Mouse (Mus musculus) left cerebral cortex, postnatal 10 days (tissue): Measurements from ENCODE around the gene Olfr229. TPM values are rescaled to one million over a fixed set of nuclear protein-coding genes. Genes with fewer than 3 reads are reported as not detected.
"Not testable (repeated sequence)": the region's sequence is repeated elsewhere in the genome, so short reads cannot be mapped to it uniquely, and the experiment has no call there.

ENCODE experiments used
- DNase-seq, 2 experiments: peaks; one replicate each; pipeline ENCODE4 v3.0.0; 2021 to 2022; ENCODE audit warnings: low spot score in 2 of 2, mixed read lengths in 1 of 2; ENCODE audit errors: extremely low spot score in 1 of 2
- intact Hi-C: fragments of 180-260 bp; cut with DNase I; formaldehyde crosslinking; loops from one replicate; pipeline ENCODE4 v1.15.1; 2025
- total RNA-seq, 2 experiments: library from RNA; stranded (reverse); gene quantifications; 2 replicates each; pipeline ENCODE4 v1.2.3; 2021

Gene Olfr229
- not detected for total RNA-seq

GRCm38 (mm10) chr9:39907036-39907435 is at the start of gene Olfr229:
TSS of gene Olfr229 (plus strand) at chr9:39907336.
- intact Hi-C loops, result no loop called here
- no peak for DNase-seq

DNA sequence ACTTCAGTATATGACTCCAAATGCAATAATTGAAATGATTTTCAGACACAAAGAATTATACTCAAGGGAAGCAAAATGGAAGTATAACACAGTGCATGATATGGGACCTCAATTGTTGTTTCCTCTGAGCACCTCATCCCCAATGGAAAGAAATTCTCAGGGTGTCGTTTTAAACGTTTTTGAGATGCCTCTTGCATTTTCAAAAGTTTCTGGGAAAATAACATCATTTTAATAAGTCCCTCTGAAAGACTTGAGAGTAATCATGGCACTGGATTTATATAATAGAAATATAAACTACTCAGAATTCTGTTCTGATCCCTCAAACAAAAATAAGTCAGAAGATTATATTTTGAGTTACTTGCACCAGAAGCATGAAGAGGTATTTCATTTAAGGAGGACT is 41.0 kb upstream of the Olfr229 start, which contains the start of gene Olfr972:
Gene Olfr972, plus strand, starts transcription at position 301 of the 400 bp plus-strand sequence.
- intact Hi-C loops, result no loop called here
- no peak for DNase-seq

DNA sequence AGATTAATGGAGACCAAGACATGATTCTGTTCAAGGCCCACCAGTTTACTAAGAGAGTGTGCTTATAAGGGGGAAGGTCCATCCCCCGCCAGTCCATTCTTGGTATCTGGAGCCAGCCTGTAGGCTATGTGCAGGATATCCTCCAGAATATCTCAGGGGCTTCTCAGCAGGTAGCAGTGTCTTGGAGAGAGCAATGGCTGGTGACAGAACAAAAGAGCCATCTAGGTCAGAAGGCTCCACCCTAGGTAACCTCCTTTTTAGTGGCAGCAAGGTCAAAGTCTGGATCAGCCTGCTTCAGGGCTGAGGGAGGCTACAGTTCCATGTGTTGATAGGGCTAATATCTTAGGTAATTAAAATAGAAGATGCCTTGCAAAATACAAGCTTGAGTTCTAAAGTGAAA is 35.1 kb upstream of the Olfr229 start:
- DNase-seq, intact Hi-C loops: not testable (repeated sequence)

GRCm38 (mm10) chr9:39877541-39878396 is 29.4 kb upstream of the Olfr229 start:
- DNase-seq, intact Hi-C loops: not testable (repeated sequence)

- intact Hi-C loops, result no loop called here
- no peak for DNase-seq
Measured at GRCm38 (mm10) chr9:39905106-39905505, 2.0 kb upstream of the Olfr229 start.

DNA sequence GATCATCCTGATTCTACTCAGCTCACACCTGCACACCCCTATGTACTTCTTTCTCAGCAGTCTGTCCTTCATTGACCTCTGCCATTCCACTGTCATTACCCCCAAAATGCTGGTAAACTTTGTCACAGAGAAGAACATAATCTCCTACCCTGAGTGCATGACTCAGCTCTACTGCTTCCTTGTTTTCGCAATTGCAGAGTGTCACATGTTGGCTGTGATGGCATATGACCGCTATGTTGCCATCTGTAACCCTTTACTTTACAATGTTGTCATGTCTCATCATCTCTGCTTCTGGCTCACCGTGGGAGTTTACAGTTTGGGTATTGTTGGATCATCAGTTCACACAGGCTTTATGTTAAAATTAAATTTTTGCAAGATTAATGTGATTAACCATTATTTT is 2.8 kb downstream of the Olfr229 start:
- intact Hi-C loops, result no loop called here
- no peak for DNase-seq

DNA sequence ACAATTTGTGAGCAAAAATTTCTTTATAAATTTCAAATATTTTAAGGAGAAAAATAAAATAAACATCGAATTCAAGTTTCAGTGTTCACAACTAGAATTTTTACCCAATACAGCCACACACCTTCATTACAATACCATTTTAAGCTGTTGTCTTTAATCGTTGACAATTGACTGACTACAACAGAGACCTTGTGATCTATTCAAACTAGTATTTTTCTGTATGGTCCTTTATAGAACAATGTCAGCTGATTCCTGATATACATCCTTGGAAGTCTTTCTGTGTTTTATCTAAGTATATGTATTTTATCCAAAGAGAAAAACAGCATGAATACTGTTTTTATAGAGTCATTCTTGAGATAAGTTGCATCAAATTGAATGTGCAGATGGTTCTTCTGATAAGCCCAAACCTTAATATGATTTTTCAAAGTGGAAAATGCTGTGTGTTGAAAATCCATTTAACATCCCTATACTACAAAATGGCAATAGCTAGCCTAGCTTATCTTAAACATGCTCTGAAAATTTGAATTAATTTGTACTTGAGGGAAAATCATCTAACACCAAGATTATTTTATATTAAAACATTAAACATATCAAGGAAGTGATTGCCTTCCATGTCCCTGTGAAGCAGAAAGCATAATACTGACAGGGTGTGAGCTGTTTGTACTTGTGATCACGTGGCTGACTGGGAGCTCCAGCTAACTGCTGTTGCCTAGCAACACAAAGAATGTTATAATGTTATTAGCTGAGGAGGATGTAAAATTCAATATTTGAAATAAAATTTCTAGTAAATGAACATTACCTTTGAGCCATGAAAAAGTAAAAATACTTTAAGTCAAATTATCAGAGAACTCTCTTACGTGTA is 21.1 kb downstream of the Olfr229 start:
- intact Hi-C loops, DNase-seq: not testable (repeated sequence)

DNA sequence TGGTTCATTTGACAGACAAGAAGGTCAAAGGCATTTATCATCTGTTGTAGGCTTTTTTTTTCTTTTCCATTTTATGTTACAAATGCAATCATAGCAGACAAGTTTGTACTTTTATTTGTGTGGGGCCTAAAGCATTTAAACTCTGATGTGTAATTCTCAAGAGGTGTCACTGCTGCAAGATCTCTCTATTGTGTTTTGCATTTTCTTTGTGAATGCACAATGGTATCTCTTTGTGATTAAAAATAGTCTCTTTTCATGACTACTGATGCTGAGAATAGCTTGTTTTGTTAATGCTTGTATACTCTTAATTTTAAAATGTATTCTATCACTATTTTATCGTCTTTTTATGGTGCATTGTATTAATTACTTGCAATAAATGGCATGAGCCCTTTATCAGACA is 21.7 kb downstream of the Olfr229 start:
- DNase-seq, intact Hi-C loops: not testable (repeated sequence)

DNA sequence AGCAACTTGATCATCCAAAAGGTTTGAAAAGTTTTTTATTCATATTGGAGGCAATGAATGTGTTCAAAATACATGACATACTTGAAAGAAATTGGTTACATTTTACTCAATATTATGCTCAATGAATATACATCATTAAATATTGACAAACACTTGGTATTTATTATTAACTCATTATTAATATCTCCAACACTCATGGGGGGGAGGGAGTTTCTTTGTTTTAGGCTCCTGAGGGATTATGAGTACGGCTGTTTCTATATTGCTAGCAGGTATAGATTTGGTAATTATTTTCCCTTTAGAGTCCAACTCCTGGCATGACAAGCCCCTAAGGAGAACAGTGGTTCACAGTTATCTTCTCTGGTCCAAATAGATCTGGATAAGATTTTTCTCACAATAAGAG is 30.1 kb downstream of the Olfr229 start, which contains the start of gene Olfr974:
Gene Olfr974, plus strand, starts transcription at position 301 of the 400 bp plus-strand sequence.
- DNase-seq, result no peak
- intact Hi-C loops, result no loop called here

- intact Hi-C loops, result no loop called here
Measured at GRCm38 (mm10) chr9:39951946-39952345, 44.8 kb downstream of the Olfr229 start, which contains the start of gene Olfr975. TSS of gene Olfr975 (minus strand) at chr9:39952046.

GRCm38 (mm10) chr9:39961033-39961432 is 53.9 kb downstream of the Olfr229 start, which contains the start of gene Olfr976:
TSS of gene Olfr976 (minus strand) at chr9:39961133.
- intact Hi-C loops, result not testable (repeated sequence)

More at GRCm38 (mm10) chr9:39951946-39952345, 44.8 kb downstream of the Olfr229 start, which contains the start of gene Olfr975:
- DNase-seq, result no peak

More at GRCm38 (mm10) chr9:39961033-39961432, 53.9 kb downstream of the Olfr229 start, which contains the start of gene Olfr976:
- DNase-seq, result not testable (repeated sequence)

Other genes with a start within 250 kb of the Olfr229 start
- gene Olfr963, start 240.1 kb upstream of the Olfr229 start, total RNA-seq, result not detected
- not detected for gene Olfr149, start 200.2 kb upstream of the Olfr229 start, total RNA-seq
- gene Olfr965, start 196.0 kb upstream of the Olfr229 start, total RNA-seq, result not detected
- not detected for gene Olfr150, start 176.4 kb upstream of the Olfr229 start, total RNA-seq
- not detected for gene Olfr967, start 161.1 kb upstream of the Olfr229 start, total RNA-seq
- gene Olfr968, start 124.1 kb upstream of the Olfr229 start, total RNA-seq, result not detected
- not detected for gene Olfr969, start 116.4 kb upstream of the Olfr229 start, total RNA-seq
- gene Olfr970, start 98.5 kb upstream of the Olfr229 start, total RNA-seq, result not detected
- gene Olfr971, start 70.5 kb upstream of the Olfr229 start, total RNA-seq, result not detected
- gene Olfr972, start 40.9 kb upstream of the Olfr229 start, total RNA-seq, result not detected
- gene Olfr974, start 30.2 kb downstream of the Olfr229 start, total RNA-seq, result not detected
- gene Olfr975, start 44.7 kb downstream of the Olfr229 start, total RNA-seq, result not detected
- not detected for gene Olfr976, start 53.8 kb downstream of the Olfr229 start, total RNA-seq
- gene Olfr978, start 84.8 kb downstream of the Olfr229 start, total RNA-seq, result not detected
- not detected for gene Olfr979, start 96.1 kb downstream of the Olfr229 start, total RNA-seq
- not detected for gene Olfr980, start 102.2 kb downstream of the Olfr229 start, total RNA-seq
- gene Olfr981, start 114.1 kb downstream of the Olfr229 start, total RNA-seq, result not detected
- not detected for gene Olfr982, start 166.5 kb downstream of the Olfr229 start, total RNA-seq
- not detected for gene Olfr983, start 186.3 kb downstream of the Olfr229 start, total RNA-seq
- gene Olfr984, start 206.9 kb downstream of the Olfr229 start, total RNA-seq, result not detected
- gene Olfr985, start 222.8 kb downstream of the Olfr229 start, total RNA-seq, result not detected
- gene Tmem225, start 240.8 kb downstream of the Olfr229 start, total RNA-seq, result not detected